Mouse (Mus musculus): ENCODE results near the gene Ksr2.

- TF ChIP-seq CTCF (IDR thresholded peaks at IDR 0.05 in 2 of 3, conservative IDR thresholded peaks at IDR 0.05 in 1 of 3; ENCODE audit: control insufficient read depth in 1 of 3, insufficient read depth in 1 of 3, low read depth in 2 of 3, low read length in 3 of 3, poor library complexity in 1 of 3, severe bottlenecking in 1 of 3) = no peak
- TF ChIP-seq CHD2 (IDR thresholded peaks at IDR 0.05; ENCODE audit: low read length) = no peak
- no peak for TF ChIP-seq NELFE (IDR thresholded peaks at IDR 0.05; ENCODE audit: low read depth, low read length)
- TF ChIP-seq BHLHE40 (IDR thresholded peaks at IDR 0.05; ENCODE audit: borderline replicate concordance, low read depth, low read length) = no peak
- TF ChIP-seq POLR2AphosphoS2 (IDR thresholded peaks at IDR 0.05; ENCODE audit: low read length) = no peak
- no peak for TF ChIP-seq HCFC1 (IDR thresholded peaks at IDR 0.05; ENCODE audit: low read depth, low read length)
- no peak for TF ChIP-seq POLR2A (IDR thresholded peaks at IDR 0.05; ENCODE audit: control insufficient read depth in 1 of 2, insufficient read depth in 1 of 2, low read depth in 1 of 2, low read length in 2 of 2, poor library complexity in 1 of 2)
Measured at GRCm38 (mm10) chr5:117802071-117802521, 388.3 kb downstream of the Ksr2 start.
